Mouse (Mus musculus) layer of hippocampus, adult 2 months (tissue): ENCODE results near the gene Sipa1l1. TPM values are rescaled to one million over a fixed set of nuclear protein-coding genes. Genes with fewer than 3 reads are reported as not detected.

Experiments
- DNase-seq, 2 experiments: peaks; one replicate each; pipeline ENCODE4 v3.0.0; 2022; ENCODE audit warnings: low spot score in 2 of 2
- H3K27ac ChIP-seq: fragments of 200-600 bp; 2 replicates; pipeline ENCODE4 v1.8.1; 2022
- H3K4me3 ChIP-seq: fragments of 200-600 bp; 2 replicates; pipeline ENCODE4 v1.8.1; 2022; ENCODE audit warnings: mild to moderate bottlenecking
- CTCF ChIP-seq: fragments of 200-600 bp; conservative IDR thresholded peaks from 2 replicates; pipeline ENCODE4 v1.8.1; 2022; ENCODE audit warnings: antibody characterized with exemption, mild to moderate bottlenecking, moderate library complexity
- total RNA-seq, 2 experiments: library from RNA; stranded (reverse); gene quantifications; 2 replicates each; pipeline ENCODE4 v1.2.3; 2021

Gene Sipa1l1
- total RNA-seq, 2 experiments from 2014 or later: 233 to 244 TPM

- no peak for TF ChIP-seq CTCF
- Histone ChIP-seq H3K27ac (peak overlapping the region; percentile 60; the same call in 1 of the 2 replicates), H3K4me3 (no peak overlapping the region)
- no peak for DNase-seq
Observed at GRCm38 (mm10) chr12:82407531-82408255, 238.6 kb downstream of the Sipa1l1 start.

GRCm38 (mm10) chr12:82408486-82408885 lies 239.4 kb downstream of the Sipa1l1 start:
- H3K4me3 ChIP-seq: no peak overlapping the region
- peak overlapping the region; percentile 60 for H3K27ac ChIP-seq
- DNase-seq: no peak
- no peak for TF ChIP-seq CTCF

GRCm38 (mm10) chr12:82409686-82410472 lies 240.8 kb downstream of the Sipa1l1 start:
- Histone ChIP-seq H3K27ac (peak overlapping the region; percentile 60), H3K4me3 (no peak overlapping the region)
- no peak for DNase-seq
- TF ChIP-seq CTCF: no peak

- Histone ChIP-seq H3K27ac (peak overlapping the region; percentile 86), H3K4me3 (no peak overlapping the region)
- peak in 1 of 2 experiments; percentile 54 for DNase-seq
- TF ChIP-seq CTCF: no peak
Observed at GRCm38 (mm10) chr12:82412291-82413032, 243.3 kb downstream of the Sipa1l1 start.

- DNase-seq: peak in 1 of 2 experiments; percentile 22
- peak overlapping the region; percentile 86 for H3K27ac ChIP-seq
- peak; percentile 58 for TF ChIP-seq CTCF
- H3K4me3 ChIP-seq: no peak overlapping the region
Observed at GRCm38 (mm10) chr12:82415690-82416364, 246.7 kb downstream of the Sipa1l1 start.

- Histone ChIP-seq H3K4me3 (no peak overlapping the region), H3K27ac (0 out of 2 replicates have a peak overlapping the region, but pooled peaks have one; percentile 0)
- TF ChIP-seq CTCF: no peak
- no peak for DNase-seq
Observed at GRCm38 (mm10) chr12:82419027-82419426, 249.9 kb downstream of the Sipa1l1 start.

- no peak for TF ChIP-seq CTCF
- H3K4me3 ChIP-seq: no peak overlapping the region
- DNase-seq: no peak
- peak overlapping the region; percentile 46; the same call in 1 of the 2 replicates for H3K27ac ChIP-seq
Observed at GRCm38 (mm10) chr12:82424783-82425182, 255.7 kb downstream of the Sipa1l1 start.

- Histone ChIP-seq H3K4me3 (no peak overlapping the region), H3K27ac (no peak overlapping the region; the same call in 1 of the 2 replicates)
- no peak for TF ChIP-seq CTCF
- DNase-seq: no peak
Observed at GRCm38 (mm10) chr12:82425853-82426252, 256.7 kb downstream of the Sipa1l1 start.

GRCm38 (mm10) chr12:82427416-82427815 lies 258.3 kb downstream of the Sipa1l1 start:
- no peak for TF ChIP-seq CTCF
- no peak overlapping the region for H3K4me3 ChIP-seq
- DNase-seq: peak in 1 of 2 experiments; percentile 32
- peak overlapping the region; percentile 78; the same call in 1 of the 2 replicates for H3K27ac ChIP-seq

- no peak for DNase-seq
- peak overlapping the region; percentile 78 for H3K27ac ChIP-seq
- H3K4me3 ChIP-seq: no peak overlapping the region
- no peak for TF ChIP-seq CTCF
Observed at GRCm38 (mm10) chr12:82428466-82428865, 259.3 kb downstream of the Sipa1l1 start.

- Histone ChIP-seq H3K4me3 (no peak overlapping the region), H3K27ac (peak overlapping the region; percentile 74)
- no peak for TF ChIP-seq CTCF
- DNase-seq: no peak
Observed at GRCm38 (mm10) chr12:82433311-82433710, 264.2 kb downstream of the Sipa1l1 start.

- no peak for TF ChIP-seq CTCF
- Histone ChIP-seq H3K27ac (peak overlapping the region; percentile 74; the same call in 1 of the 2 replicates), H3K4me3 (no peak overlapping the region)
- DNase-seq: peak in 1 of 2 experiments; percentile 64
Observed at GRCm38 (mm10) chr12:82434591-82434990, 265.5 kb downstream of the Sipa1l1 start.
